ENCODE assay signal across 10 mouse cellular contexts in genomic region chr3:107612902-107613525, GRCm38 (mm10). TPM values are rescaled to one million over a fixed set of nuclear protein-coding genes. Genes with fewer than 3 reads are reported as not detected.
A peak's percentile ranks its signal among the peaks of the same experiment; 100 is the strongest.
DNase-seq lines count a peak whose midpoint lies in the region; ATAC-seq and TF ChIP-seq lines count a peak whose summit lies in the region.
"Had no signal": no experiment of that assay in that cellular context is flagged by ENCODE, and none has a peak within 500 bp of the region (broad histone marks: within the 10 kb centered on the region; RNA-seq: fewer than 3 reads in every experiment).

No protein-coding gene starts in this region.

- no peak overlapping the region for H3K4me2 ChIP-seq in embryonic facial prominence, embryonic 11.5 days (ENCODE audit: low read depth, low read length)
- no peak overlapping the region for H3K4me2 ChIP-seq in heart, postnatal 0 days (ENCODE audit: low read depth, low read length)
- no peak overlapping the region for H3K4me2 ChIP-seq in liver, postnatal 0 days (ENCODE audit: low read depth, low read length)
- no peak overlapping the region for H3K4me2 ChIP-seq in neural tube, embryonic 15.5 days

- H3K27ac ChIP-seq in embryonic facial prominence, embryonic 11.5 days (replicated peaks; ENCODE audit: low read depth, low read length) = no peak overlapping the region
- no peak overlapping the region for H3K27ac ChIP-seq in heart, postnatal 0 days (ENCODE audit: low read depth)
- H3K27ac ChIP-seq in liver, postnatal 0 days (ENCODE audit: low read depth) = no peak overlapping the region
- H3K27ac ChIP-seq in neural tube, embryonic 15.5 days (replicated peaks) = no peak overlapping the region

- 86% methylated on average over 11 of the region's 11 CpGs for WGBS in embryonic facial prominence, embryonic 11.5 days
- 86% methylated on average over 11 of the region's 11 CpGs for WGBS in heart, postnatal 0 days
- WGBS in liver, postnatal 0 days (ENCODE audit: insufficient replicate concordance) = 88% methylated on average over 11 of the region's 11 CpGs
- 88% methylated on average over 11 of the region's 11 CpGs for WGBS in neural tube, embryonic 15.5 days

- TF ChIP-seq CTCF in E14TG2a.4 (conservative IDR thresholded peaks at IDR 0.05; ENCODE audit: low read length) = peak; percentile 92
- peak; percentile 86 for TF ChIP-seq CTCF in heart, postnatal 0 days (IDR thresholded peaks at IDR 0.05; ENCODE audit: low read depth)
- peak; percentile 93 for TF ChIP-seq CTCF in liver, postnatal 0 days (IDR thresholded peaks at IDR 0.05; ENCODE audit: low read depth)

- no peaks in the 10 kb centered on the region for H3K9me3 ChIP-seq in E14TG2a.4 (ENCODE audit: low read length)
- no peaks in the 10 kb centered on the region for H3K9me3 ChIP-seq in embryonic facial prominence, embryonic 11.5 days (replicated peaks; ENCODE audit: control insufficient read depth, low read length)
- no peaks in the 10 kb centered on the region for H3K9me3 ChIP-seq in heart, postnatal 0 days (replicated peaks; ENCODE audit: control insufficient read depth, low read length)
- no peaks in the 10 kb centered on the region for H3K9me3 ChIP-seq in liver, postnatal 0 days (ENCODE audit: low read length)
- H3K9me3 ChIP-seq in neural tube, embryonic 15.5 days (replicated peaks) = no peaks in the 10 kb centered on the region

- H3K36me3 ChIP-seq in E14TG2a.4 (ENCODE audit: insufficient read depth, low read length) = peaks cover 71% of the 10 kb centered on the region
- H3K36me3 ChIP-seq in embryonic facial prominence, embryonic 11.5 days (replicated peaks; ENCODE audit: control insufficient read depth, insufficient read depth, low read depth, low read length) = peaks cover 23% of the 10 kb centered on the region
- H3K36me3 ChIP-seq in heart, postnatal 0 days (replicated peaks; ENCODE audit: control insufficient read depth, insufficient read depth, low read length) = peaks cover 62% of the 10 kb centered on the region
- peaks cover 56% of the 10 kb centered on the region for H3K36me3 ChIP-seq in liver, postnatal 0 days (replicated peaks; ENCODE audit: insufficient read depth, low read length)
- peaks cover 77% of the 10 kb centered on the region for H3K36me3 ChIP-seq in neural tube, embryonic 15.5 days

- no peaks in the 10 kb centered on the region for H3K27me3 ChIP-seq in E14TG2a.4 (ENCODE audit: insufficient read depth, low read length)
- H3K27me3 ChIP-seq in embryonic facial prominence, embryonic 11.5 days (ENCODE audit: control insufficient read depth, insufficient read depth, low read length) = no peaks in the 10 kb centered on the region
- H3K27me3 ChIP-seq in heart, postnatal 0 days (ENCODE audit: control insufficient read depth, insufficient read depth, low read length) = no peaks in the 10 kb centered on the region
- H3K27me3 ChIP-seq in liver, postnatal 0 days (ENCODE audit: insufficient read depth, low read length) = no peaks in the 10 kb centered on the region
- no peaks in the 10 kb centered on the region for H3K27me3 ChIP-seq in neural tube, embryonic 15.5 days (replicated peaks)

- peak; percentile 70 for DNase-seq in adrenal gland, postnatal 14 days
- peak; percentile 79 for DNase-seq in embryonic facial prominence, embryonic 11.5 days (ENCODE audit: low spot score)
- DNase-seq in heart, postnatal 0 days (ENCODE audit: low spot score) = no peak
- peak; percentile 85 to 87 for DNase-seq in kidney, postnatal 36 days
- peak; percentile 76 for DNase-seq in liver, postnatal 0 days
- peak; percentile 53 to 58 for DNase-seq in thymus, postnatal 36 days

- H3K4me3 ChIP-seq in E14TG2a.4 (replicated peaks; ENCODE audit: low read length) = no peak overlapping the region
- H3K4me3 ChIP-seq in embryonic facial prominence, embryonic 11.5 days (ENCODE audit: low read depth, low read length) = no peak overlapping the region
- no peak overlapping the region for H3K4me3 ChIP-seq in heart, postnatal 0 days (ENCODE audit: low read depth, low read length)
- no peak overlapping the region for H3K4me3 ChIP-seq in liver, postnatal 0 days (ENCODE audit: low read depth, low read length)
- H3K4me3 ChIP-seq in neural tube, embryonic 15.5 days (replicated peaks) = no peak overlapping the region

- H3K9ac ChIP-seq in embryonic facial prominence, embryonic 11.5 days (replicated peaks; ENCODE audit: low read length) = no peak overlapping the region
- H3K9ac ChIP-seq in heart, postnatal 0 days (replicated peaks; ENCODE audit: low read depth, low read length) = no peak overlapping the region
- no peak overlapping the region for H3K9ac ChIP-seq in liver, postnatal 0 days (replicated peaks)
- no peak overlapping the region for H3K9ac ChIP-seq in neural tube, embryonic 15.5 days (replicated peaks)

- peaks cover 30% of the 10 kb centered on the region for H3K4me1 ChIP-seq in E14TG2a.4 (replicated peaks; ENCODE audit: low read depth, low read length)
- no peaks in the 10 kb centered on the region for H3K4me1 ChIP-seq in embryonic facial prominence, embryonic 11.5 days (ENCODE audit: control insufficient read depth, insufficient read depth, low read length)
- peaks cover 10% of the 10 kb centered on the region for H3K4me1 ChIP-seq in heart, postnatal 0 days (ENCODE audit: control insufficient read depth, insufficient read depth)
- no peaks in the 10 kb centered on the region for H3K4me1 ChIP-seq in liver, postnatal 0 days (ENCODE audit: insufficient read depth)
- H3K4me1 ChIP-seq in neural tube, embryonic 15.5 days = 0 out of 2 replicates have a peak, but pooled peaks cover 4% of the 10 kb centered on the region

- no peak for TF ChIP-seq EP300 in heart, postnatal 0 days (IDR thresholded peaks at IDR 0.05; ENCODE audit: low read depth)
- no peak for TF ChIP-seq EP300 in liver, postnatal 0 days (IDR thresholded peaks at IDR 0.05; ENCODE audit: low read depth)

- 0 out of 2 replicates have a peak, but pooled peaks have one; percentile 15 for ATAC-seq in embryonic facial prominence, embryonic 11.5 days (replicated peaks; ENCODE audit: insufficient number of reproducible peaks, low FRiP score, low TSS enrichment, low read depth)
- peak; percentile 26; the same call in 1 of the 2 replicates for ATAC-seq in heart, postnatal 0 days (ENCODE audit: insufficient read depth, low read depth)
- peak; percentile 65 for ATAC-seq in liver, postnatal 0 days
- ATAC-seq in neural tube, embryonic 15.5 days (ENCODE audit: low FRiP score) = peak; percentile 63; the same call in 1 of the 2 replicates

RNA-seq across cellular contexts. Expression of gene Gm10961, which starts 18.1 kb away (rescaled TPM):
- total RNA-seq in adrenal gland, postnatal 14 days (2021) = not detected in 2 replicates
- polyA plus RNA-seq in embryonic facial prominence, embryonic 11.5 days (2014; fragmentation: Nextera tagmentation; extraction: Ambion mirVana) = not detected in 2 replicates
- not detected in 2 replicates for total RNA-seq in heart, postnatal 0 days (2014; rRNA removed; ENCODE audit: low replicate concordance)
- polyA plus RNA-seq in heart, postnatal 0 days (2015; fragmentation: Nextera tagmentation; extraction: Ambion mirVana) = not detected in 2 replicates
- polyA plus RNA-seq in liver, postnatal 0 days (2015; fragmentation: Nextera tagmentation; extraction: Ambion mirVana) = not detected in 2 replicates
- not detected in 2 replicates for polyA plus RNA-seq in neural tube, embryonic 15.5 days (2015; fragmentation: Nextera tagmentation; extraction: Ambion mirVana)
- polyA plus RNA-seq: frontal cortex, adult 2 months; stomach, embryonic 16.5 days had no signal

RNA-seq across cellular contexts. Expression of gene Alx3, which starts 18.2 kb away (rescaled TPM):
- not detected in 2 replicates for total RNA-seq in adrenal gland, postnatal 14 days (2021)
- 34.3 and 39.6 TPM in 2 replicates for polyA plus RNA-seq in embryonic facial prominence, embryonic 11.5 days (2014; fragmentation: Nextera tagmentation; extraction: Ambion mirVana)
- total RNA-seq in heart, postnatal 0 days (2014; rRNA removed; ENCODE audit: low replicate concordance) = not detected in 2 replicates
- not detected in 2 replicates for polyA plus RNA-seq in heart, postnatal 0 days (2015; fragmentation: Nextera tagmentation; extraction: Ambion mirVana)
- not detected in 2 replicates for polyA plus RNA-seq in liver, postnatal 0 days (2015; fragmentation: Nextera tagmentation; extraction: Ambion mirVana)
- 0.09 TPM in 1 of 2 replicates, not detected in the other for polyA plus RNA-seq in neural tube, embryonic 15.5 days (2015; fragmentation: Nextera tagmentation; extraction: Ambion mirVana)

RNA-seq across cellular contexts. Expression of gene Strip1, which starts 18.5 kb away (rescaled TPM):
- total RNA-seq in adrenal gland, postnatal 14 days (2021) = 33.5 TPM in 2 replicates
- 75.0 and 80.1 TPM in 2 replicates for polyA plus RNA-seq in embryonic facial prominence, embryonic 11.5 days (2014; fragmentation: Nextera tagmentation; extraction: Ambion mirVana)
- total RNA-seq in heart, postnatal 0 days (2014; rRNA removed; ENCODE audit: low replicate concordance) = 35.7 and 49.2 TPM in 2 replicates
- polyA plus RNA-seq in heart, postnatal 0 days (2015; fragmentation: Nextera tagmentation; extraction: Ambion mirVana) = 23.5 and 24.0 TPM in 2 replicates
- 6.6 and 7.0 TPM in 2 replicates for polyA plus RNA-seq in liver, postnatal 0 days (2015; fragmentation: Nextera tagmentation; extraction: Ambion mirVana)
- 118 and 138 TPM in 2 replicates for polyA plus RNA-seq in neural tube, embryonic 15.5 days (2015; fragmentation: Nextera tagmentation; extraction: Ambion mirVana)

RNA-seq across cellular contexts. Expression of gene Ubl4b, which starts 58.1 kb away (rescaled TPM):
- not detected in 2 replicates for total RNA-seq in adrenal gland, postnatal 14 days (2021)
- 0.15 and 0.79 TPM in 2 replicates for polyA plus RNA-seq in embryonic facial prominence, embryonic 11.5 days (2014; fragmentation: Nextera tagmentation; extraction: Ambion mirVana)
- total RNA-seq in heart, postnatal 0 days (2014; rRNA removed; ENCODE audit: low replicate concordance) = not detected in 2 replicates
- polyA plus RNA-seq in heart, postnatal 0 days (2015; fragmentation: Nextera tagmentation; extraction: Ambion mirVana) = not detected in 2 replicates
- not detected in 2 replicates for polyA plus RNA-seq in liver, postnatal 0 days (2015; fragmentation: Nextera tagmentation; extraction: Ambion mirVana)
- not detected in 2 replicates for polyA plus RNA-seq in neural tube, embryonic 15.5 days (2015; fragmentation: Nextera tagmentation; extraction: Ambion mirVana)
- polyA plus RNA-seq: stomach, embryonic 16.5 days had no signal

Comparison
In these comparisons a context has a peak if more than half of its experiments do, and no peak if none do; other contexts are left out.
1. ATAC-seq: peak in every context shown above with its lines; median percentile 65 in liver, postnatal 0 days; 63 in neural tube, embryonic 15.5 days; 26 in heart, postnatal 0 days; 15 in embryonic facial prominence, embryonic 11.5 days.
2. RNA of gene Alx3, which starts 18.2 kb away (polyA plus RNA-seq): 34.3 to 39.6 TPM in embryonic facial prominence, embryonic 11.5 days; not detected in heart, postnatal 0 days, 0.09 TPM in neural tube, embryonic 15.5 days and not detected in liver, postnatal 0 days; every median in the first group is over 10 times any median in the second.
3. Peak in every context shown above with its lines, with median percentiles within 50 percentile points of each other: CTCF ChIP-seq.